Mouse (Mus musculus) C2C12 (cell line): ENCODE results near the gene Mtmr12. TPM values are rescaled to one million over a fixed set of nuclear protein-coding genes. Genes with fewer than 3 reads are reported as not detected.

Source experiments
- H3K27me3 ChIP-seq: one replicate; pipeline ENCODE4 v1.6.1; 2011; ENCODE audit not compliant: control insufficient read depth, insufficient read depth, insufficient read length
- H3K36me3 ChIP-seq: one replicate; pipeline ENCODE4 v1.6.1; 2011; ENCODE audit not compliant: control insufficient read depth, insufficient read depth
- H3K4me3 ChIP-seq: one replicate; pipeline ENCODE4 v1.5.1; 2011; ENCODE audit warnings: mild to moderate bottlenecking, control low read depth; ENCODE audit not compliant: poor library complexity, insufficient read depth, severe bottlenecking
- H3K79me2 ChIP-seq: one replicate; pipeline ENCODE4 v1.6.1; 2011; ENCODE audit not compliant: control insufficient read depth, insufficient read depth
- H3K79me3 ChIP-seq: one replicate; pipeline ENCODE4 v1.6.1; 2011; ENCODE audit warnings: low read depth, control low read depth
- H3ac ChIP-seq: one replicate; pipeline ENCODE3; 2011; ENCODE audit warnings: low read depth; ENCODE audit not compliant: control insufficient read depth, insufficient read length
- CEBPB ChIP-seq: IDR thresholded peaks from one replicate; pipeline ENCODE4 v1.6.1; 2011; ENCODE audit warnings: low read depth, mild to moderate bottlenecking, control low read depth, moderate library complexity
- CTCF ChIP-seq: IDR thresholded peaks from one replicate; pipeline ENCODE4 v1.5.1; 2011; ENCODE audit not compliant: control insufficient read depth, insufficient read depth, insufficient read length
- FOSL1 ChIP-seq: IDR thresholded peaks from one replicate; pipeline ENCODE4 v1.8.0; 2011; ENCODE audit warnings: mild to moderate bottlenecking, low read length; ENCODE audit not compliant: poor library complexity, insufficient read depth, severe bottlenecking
- MAX ChIP-seq: IDR thresholded peaks from one replicate; pipeline ENCODE4 v1.6.1; 2011; ENCODE audit warnings: mild to moderate bottlenecking, control low read depth
- MYOD1 ChIP-seq: IDR thresholded peaks from one replicate; pipeline ENCODE4 v1.6.1; 2011; ENCODE audit warnings: low read depth; ENCODE audit not compliant: control insufficient read depth, insufficient read length
- MYOG ChIP-seq: IDR thresholded peaks from one replicate; pipeline ENCODE4 v1.6.1; 2011; ENCODE audit not compliant: control insufficient read depth, insufficient read length; ENCODE audit errors: extremely low read depth
- USF1 ChIP-seq: IDR thresholded peaks from one replicate; pipeline ENCODE4 v1.6.1; 2011; ENCODE audit warnings: low read depth, mild to moderate bottlenecking, control low read depth, moderate library complexity
- polyA plus RNA-seq: library from polyadenylated mRNA; unstranded; fragments of >200 nt; fragmentation: generic; extraction: Trizol; gene quantifications from one replicate; pipeline ENCODE4 v1.2.1, GENCODE M21; 2012; ENCODE audit warnings: missing spikeins

Mtmr12 gene
- polyA plus RNA-seq, 1 experiment: 7.9 TPM

DNA sequence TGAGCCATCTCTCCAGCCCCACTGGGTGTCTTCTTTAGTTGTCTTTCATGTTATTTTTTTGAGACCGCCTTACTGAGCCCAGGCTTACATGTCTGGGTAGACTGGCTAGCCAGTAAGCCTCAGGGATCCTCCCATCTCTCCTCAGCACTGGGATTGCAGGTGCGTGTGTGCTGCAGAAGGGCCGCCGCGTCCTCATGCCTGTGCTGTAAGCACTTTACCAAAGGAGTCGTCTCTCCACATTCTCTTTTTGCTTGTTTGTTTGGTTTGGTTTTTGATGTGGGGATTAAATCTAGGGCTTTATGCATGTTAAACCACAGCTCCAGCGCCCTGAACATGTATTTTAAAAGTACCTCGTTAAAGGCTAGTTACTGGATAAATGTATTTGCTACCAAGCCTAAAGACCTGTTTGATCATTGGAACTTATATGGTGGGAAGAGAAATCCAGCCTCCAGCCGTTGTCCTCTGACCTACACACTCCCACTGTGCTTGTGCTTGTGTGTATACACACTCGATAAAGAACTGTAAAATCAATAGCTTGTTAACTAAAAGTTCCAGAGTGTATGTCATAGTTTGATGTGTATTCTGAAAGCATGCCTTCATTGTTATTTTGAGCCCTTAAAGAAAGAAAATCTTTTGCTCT, 24.9 kb downstream of the Mtmr12 start:
- Histone ChIP-seq H3K79me2 (peaks cover 58% of the 10 kb centered on the region), H3K79me3 (peaks cover 42% of the 10 kb centered on the region), H3K36me3 (peaks cover 28% of the 10 kb centered on the region), H3K4me3 (no peak overlapping the region), H3ac (no peak overlapping the region), H3K27me3 (no peaks in the 10 kb centered on the region)
- TF ChIP-seq MAX: no peak

DNA sequence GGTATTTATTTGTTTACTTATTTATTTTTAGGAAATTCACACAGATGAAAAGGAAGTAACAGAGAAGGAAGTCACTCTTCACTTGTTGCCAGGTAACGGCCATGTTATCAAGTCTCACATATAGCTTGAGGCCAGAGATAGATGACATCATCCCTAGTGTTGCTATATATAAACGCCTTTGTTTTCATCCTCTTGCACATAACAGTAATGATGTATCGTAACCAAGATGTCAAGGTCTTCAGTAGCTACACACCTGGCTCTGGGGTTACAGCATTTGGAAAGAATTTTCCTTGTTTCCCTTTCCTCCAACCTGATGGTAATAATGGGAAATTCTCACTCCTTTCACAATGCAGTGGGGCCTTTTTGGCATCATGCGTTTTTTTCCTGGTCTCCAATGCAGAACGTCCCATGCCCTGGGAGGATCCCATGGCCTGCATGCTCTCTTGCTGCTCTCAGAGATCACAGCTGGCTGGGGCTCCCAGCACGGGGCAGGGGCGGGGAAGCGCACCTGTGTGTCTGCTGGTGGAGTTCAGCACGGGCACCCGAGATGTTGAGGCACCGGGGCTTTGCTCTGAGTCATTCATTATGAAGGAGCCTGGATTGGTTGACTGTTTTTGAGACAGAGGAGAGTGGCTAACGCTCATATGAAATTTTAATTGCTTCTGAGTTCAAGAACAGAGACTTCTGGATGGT, 25.6 kb downstream of the Mtmr12 start:
- Histone ChIP-seq H3ac (no peak overlapping the region), H3K4me3 (no peak overlapping the region), H3K79me2 (peaks cover 51% of the 10 kb centered on the region), H3K27me3 (no peaks in the 10 kb centered on the region), H3K79me3 (peaks cover 36% of the 10 kb centered on the region), H3K36me3 (peaks cover 31% of the 10 kb centered on the region)
- TF ChIP-seq USF1 (no peak), MYOD1 (no peak), FOSL1 (no peak), MAX (no peak), CTCF (no peak), MYOG (no peak), CEBPB (no peak)

DNA sequence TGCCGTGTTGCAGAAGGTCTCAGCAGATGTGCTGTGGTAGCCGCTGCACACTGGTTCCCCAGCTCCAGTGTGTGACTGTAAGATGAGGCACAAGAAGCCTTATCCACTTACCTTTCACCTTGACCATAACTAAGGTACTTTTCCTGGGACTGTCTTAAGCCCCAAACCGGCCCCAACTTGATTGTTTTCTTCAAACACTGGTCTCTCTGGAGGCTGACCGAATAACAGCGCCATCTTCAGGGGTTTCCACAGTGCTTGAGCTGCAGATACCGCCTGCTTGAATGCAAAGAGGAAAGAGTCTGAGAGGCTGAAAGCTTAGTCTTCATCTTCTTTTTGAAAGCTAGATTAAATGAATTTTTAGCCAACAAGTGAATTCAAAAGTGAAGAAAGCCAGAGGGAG, 26.6 kb downstream of the Mtmr12 start:
- no peak for TF ChIP-seq CEBPB
- Histone ChIP-seq H3ac (no peak overlapping the region), H3K79me2 (peaks cover 41% of the 10 kb centered on the region), H3K4me3 (no peak overlapping the region), H3K79me3 (peaks cover 32% of the 10 kb centered on the region), H3K27me3 (no peaks in the 10 kb centered on the region), H3K36me3 (peaks cover 37% of the 10 kb centered on the region)

DNA sequence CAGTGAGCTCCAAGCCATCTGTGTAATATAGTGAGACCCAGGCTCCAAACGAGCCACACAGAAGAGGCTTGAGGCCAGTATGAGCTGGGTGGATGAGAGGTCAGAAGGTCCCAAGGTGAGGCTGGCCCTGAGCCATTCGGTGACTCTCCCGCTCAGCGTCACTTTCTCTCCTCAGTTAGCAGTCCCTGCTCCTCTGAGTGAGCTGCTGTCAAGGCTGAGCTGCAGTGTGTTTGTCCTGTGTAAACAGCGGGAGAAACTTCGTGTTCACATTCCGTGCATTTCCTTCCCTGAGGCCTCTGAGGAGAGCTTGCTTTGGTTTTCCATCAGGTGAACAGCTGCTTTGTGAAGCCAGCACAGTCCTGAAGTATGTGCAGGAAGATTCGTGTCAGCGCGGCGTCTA, 27.6 kb downstream of the Mtmr12 start:
- Histone ChIP-seq H3K79me2 (peaks cover 31% of the 10 kb centered on the region), H3K36me3 (peaks cover 44% of the 10 kb centered on the region), H3K27me3 (no peaks in the 10 kb centered on the region), H3ac (no peak overlapping the region), H3K79me3 (peaks cover 22% of the 10 kb centered on the region), H3K4me3 (no peak overlapping the region)
- TF ChIP-seq MAX (no peak), MYOD1 (no peak), MYOG (no peak), FOSL1 (no peak), CEBPB (no peak), CTCF (no peak), USF1 (no peak)

DNA sequence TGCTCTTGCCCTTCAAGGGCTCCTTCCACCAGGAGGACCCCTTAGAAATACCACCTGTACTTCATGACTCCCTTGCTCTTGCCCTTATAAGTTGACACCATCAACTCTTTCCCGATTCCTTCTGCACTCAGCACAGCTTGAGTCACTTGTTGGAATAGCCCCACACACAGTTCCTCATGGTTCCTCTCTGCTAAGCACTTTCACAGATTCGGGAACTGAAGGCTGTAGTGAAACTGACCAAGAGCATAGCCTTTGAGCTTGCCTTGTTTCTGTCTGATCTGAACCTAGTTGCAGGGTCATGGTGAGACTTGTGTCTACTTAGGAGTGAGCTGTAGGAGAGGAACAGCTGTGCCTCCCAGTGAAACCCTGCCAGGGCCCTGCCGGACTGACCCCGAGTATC, 28.2 kb downstream of the Mtmr12 start:
- Histone ChIP-seq H3ac (no peak overlapping the region), H3K4me3 (no peak overlapping the region), H3K36me3 (peaks cover 49% of the 10 kb centered on the region), H3K27me3 (no peaks in the 10 kb centered on the region), H3K79me3 (peaks cover 16% of the 10 kb centered on the region), H3K79me2 (peaks cover 25% of the 10 kb centered on the region)
- TF ChIP-seq CEBPB (no peak), CTCF (no peak), USF1 (no peak), MYOG (no peak), FOSL1 (no peak), MYOD1 (no peak), MAX (no peak)

DNA sequence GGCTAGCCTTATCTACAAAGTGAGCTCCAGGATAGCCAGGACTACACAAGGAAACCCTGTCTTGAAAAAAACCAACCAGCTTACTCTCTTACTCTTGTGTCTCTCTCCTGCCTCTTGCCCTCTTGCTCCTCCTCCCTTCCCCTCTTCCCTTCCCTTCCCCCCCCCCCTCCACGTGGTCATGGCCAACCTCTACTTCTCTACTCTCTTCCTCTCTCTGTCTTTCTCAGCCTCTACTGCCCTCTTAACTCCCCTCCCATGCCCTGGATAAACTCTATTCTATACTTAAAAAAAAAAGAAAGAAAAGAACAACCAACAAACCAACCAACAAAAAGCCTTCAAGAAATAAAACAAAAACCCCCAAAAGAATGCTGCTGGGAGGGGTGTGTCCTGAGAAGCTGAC, 30.7 kb downstream of the Mtmr12 start:
- no peaks in the 10 kb centered on the region for H3K27me3 ChIP-seq
- H3K36me3 ChIP-seq: peaks cover 71% of the 10 kb centered on the region
- H3ac ChIP-seq: no peak overlapping the region
- TF ChIP-seq MAX (no peak), USF1 (no peak), CTCF (no peak), MYOG (no peak), MYOD1 (no peak), CEBPB (no peak), FOSL1 (no peak)
- peaks cover under 1% of the 10 kb centered on the region for H3K79me2 ChIP-seq
- no peak overlapping the region for H3K4me3 ChIP-seq
- no peaks in the 10 kb centered on the region for H3K79me3 ChIP-seq
